ENCODE assay signal across 12 mouse cellular contexts in the genomic region with DNA sequence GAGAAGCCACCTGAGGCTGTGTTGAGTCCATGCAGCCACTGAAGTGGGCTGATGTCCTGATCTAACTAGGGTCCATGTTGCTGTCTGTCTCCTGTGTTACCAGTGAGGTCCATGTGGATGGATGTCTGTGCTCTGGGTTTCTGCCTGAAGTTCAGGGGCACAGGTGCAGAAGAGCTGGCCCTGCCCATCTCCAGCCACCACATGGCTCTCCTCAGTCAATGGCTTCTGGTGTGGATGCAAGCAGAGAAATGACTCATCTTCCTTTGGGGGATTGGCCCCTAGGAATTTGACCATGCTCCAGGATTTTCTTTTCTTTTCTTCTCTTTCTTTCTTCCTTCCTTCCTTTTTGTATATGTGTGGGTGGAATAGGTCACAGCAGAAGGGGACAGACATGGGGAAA.
"Had no signal": no experiment of that assay in that cellular context is flagged by ENCODE, and none has a peak within 500 bp of the region (broad histone marks: within the 10 kb centered on the region; RNA-seq: fewer than 3 reads in every experiment).

No protein-coding gene starts in this region.

- DNase-seq: gastrocnemius, postnatal 14 days; gastrocnemius, postnatal 36 days; heart, adult 11 months; heart, adult 2 months; heart, postnatal 4 days; kidney, adult 18-20 months; kidney, adult 8-10 months; kidney, postnatal 10 days; kidney, postnatal 25 days; kidney, postnatal 4 days; liver; liver, embryonic 13.5 days had no signal
